Mouse (Mus musculus): ENCODE measurements at regions not wholly inside any gene's neighbourhood (a gene's known extent, or its start where the extent isn't known, plus 50 kb on each side); places are given as distances from the start of the nearest gene placed in this dataset.

DNA sequence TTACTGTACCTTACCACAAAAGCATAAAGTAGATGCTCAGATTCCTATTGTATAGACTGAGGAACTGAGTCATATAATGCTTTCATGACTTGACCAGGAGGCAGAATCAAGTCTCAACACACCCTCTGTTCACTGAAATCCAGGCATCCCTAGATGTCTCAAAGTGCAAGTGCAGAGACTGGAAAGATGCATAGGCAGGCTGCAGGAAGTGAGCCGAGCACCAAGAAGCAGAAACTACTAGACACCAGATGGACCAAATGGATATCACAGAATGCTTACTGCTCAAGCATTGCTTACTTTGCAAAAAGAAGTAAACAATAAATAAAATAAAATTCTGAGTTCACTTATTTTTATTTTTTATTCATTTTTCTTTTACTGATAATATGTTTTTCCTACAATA lies 143.0 kb upstream of the Cpeb2 start:
- TF ChIP-seq POLR2A (IDR thresholded peaks at IDR 0.05; ENCODE audit: insufficient read length, low read depth) = no peak
- no peak for TF ChIP-seq USF1 (IDR thresholded peaks at IDR 0.05; ENCODE audit: low read depth)
- TF ChIP-seq MAX (IDR thresholded peaks at IDR 0.05; ENCODE audit: low read depth) = no peak
- no peak for TF ChIP-seq MYOD1 (IDR thresholded peaks at IDR 0.05; ENCODE audit: control insufficient read depth in 1 of 3, insufficient read length in 2 of 3, low read depth in 2 of 3)
- TF ChIP-seq TCF12 (IDR thresholded peaks at IDR 0.05; ENCODE audit: insufficient read depth, poor library complexity, severe bottlenecking) = no peak
- no peak for TF ChIP-seq SRF (IDR thresholded peaks at IDR 0.05; ENCODE audit: control insufficient read depth, insufficient read length, low read depth)
- no peak for TF ChIP-seq MYOG (IDR thresholded peaks at IDR 0.05; ENCODE audit: control insufficient read depth in 1 of 3, insufficient read depth in 1 of 3, insufficient read length in 2 of 3, low read depth in 2 of 3)
- TF ChIP-seq POLR2AphosphoS2 (IDR thresholded peaks at IDR 0.05; ENCODE audit: insufficient read length, low read depth) = no peak
- TF ChIP-seq CEBPB (IDR thresholded peaks at IDR 0.05; ENCODE audit: insufficient read depth, poor library complexity, severe bottlenecking) = no peak
